Mouse (Mus musculus) heart, postnatal 14 days (tissue): ENCODE data around the gene Erc2. TPM values are rescaled to one million over a fixed set of nuclear protein-coding genes. Genes with fewer than 3 reads are reported as not detected.
A peak's percentile ranks its signal among the peaks of the same experiment; 100 is the strongest.

ENCODE experiments used
- DNase-seq, 2 experiments: peaks; one replicate each; pipeline ENCODE4 v3.0.0; 2021 to 2022
- intact Hi-C: fragments of 180-260 bp; cut with DNase I; formaldehyde crosslinking; loops from one replicate; pipeline ENCODE4 v1.15.1; 2025
- total RNA-seq, 2 experiments: library from RNA; stranded (reverse); gene quantifications; 2 replicates each; pipeline ENCODE4 v1.2.3; 2021

Erc2 gene
- total RNA-seq, 2 experiments from 2014 or later = 0.54 to 1.6 TPM

DNA sequence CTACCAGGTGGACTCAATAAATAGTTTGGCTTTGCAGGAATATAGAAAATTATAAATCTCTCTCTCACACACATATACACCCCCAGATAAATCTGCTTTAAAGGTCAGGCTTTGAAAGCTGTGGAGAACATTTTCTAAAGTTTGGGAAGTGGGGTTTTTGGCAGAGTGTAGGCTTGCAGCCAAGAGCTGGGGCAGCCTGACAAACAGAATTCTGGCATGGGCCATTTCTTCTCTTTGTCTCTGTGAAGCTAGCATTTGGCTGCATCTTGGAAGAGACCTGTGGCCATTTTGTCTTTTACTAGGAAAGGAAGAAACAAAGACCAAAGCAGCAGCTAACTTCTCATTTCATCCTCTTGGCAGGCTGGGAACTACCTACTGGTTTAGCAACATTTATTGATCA, 40.0 kb downstream of the Erc2 start:
- intact Hi-C loops = no loop called here
- no peak for DNase-seq

DNA sequence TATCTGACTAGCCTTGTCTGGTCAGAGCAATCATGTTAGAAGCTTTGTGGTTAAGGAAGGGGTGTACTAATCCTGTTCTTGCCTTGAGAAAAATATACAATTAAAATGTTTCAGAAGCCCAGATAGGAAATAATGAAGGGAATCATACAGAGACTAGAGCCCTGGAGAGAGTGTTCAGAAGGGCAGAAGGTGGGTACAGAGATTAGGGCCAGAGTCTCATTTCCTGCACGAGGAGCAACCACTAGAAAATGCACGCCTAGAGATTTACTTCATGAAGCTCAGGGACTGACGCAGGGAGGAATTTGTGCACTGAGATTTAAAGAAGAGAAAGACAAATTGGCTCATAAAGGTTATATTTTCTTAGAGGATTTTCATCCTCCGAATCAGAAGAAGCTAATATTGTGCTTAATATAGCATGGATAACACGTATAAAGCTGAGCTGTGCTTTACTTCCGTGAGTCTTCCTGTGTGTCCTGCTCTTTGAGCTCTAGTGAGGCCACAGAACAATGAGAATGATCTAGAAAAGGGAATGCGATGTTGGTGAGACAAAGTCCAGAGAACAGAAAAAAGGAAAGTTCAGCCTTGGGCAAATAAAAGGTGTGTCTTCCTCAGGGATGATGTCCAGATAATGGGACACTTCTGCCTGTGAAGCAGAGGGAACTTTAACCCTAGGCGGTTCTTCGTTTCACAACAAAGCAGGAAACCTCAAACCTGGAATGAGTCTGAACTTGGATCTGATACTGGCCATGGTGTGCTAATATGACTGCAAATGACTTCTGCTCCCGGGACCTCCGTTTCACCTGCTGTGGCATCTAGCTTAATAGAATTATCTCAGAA, 45.0 kb downstream of the Erc2 start:
- intact Hi-C loops = no loop called here
- no peak for DNase-seq

DNA sequence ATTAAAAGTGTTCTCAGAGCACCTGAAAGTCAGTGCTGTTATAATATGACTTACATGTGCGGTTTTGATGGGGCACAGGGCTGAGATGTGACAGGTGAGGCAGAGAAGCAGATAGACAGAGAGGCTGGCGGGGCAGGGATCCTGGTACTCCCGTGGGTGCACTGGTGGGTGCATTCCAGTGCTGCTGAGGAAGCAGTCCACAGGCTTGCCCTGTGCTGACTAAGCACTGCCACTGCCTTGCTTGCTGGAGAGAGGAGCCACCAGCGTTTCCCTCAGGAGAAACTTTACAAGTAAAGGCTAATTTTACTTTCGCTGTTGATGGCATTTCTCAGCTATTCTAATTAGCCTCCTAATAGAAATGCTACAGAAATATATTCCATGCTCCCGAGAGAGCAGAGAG, 45.9 kb downstream of the Erc2 start:
- intact Hi-C loops = no loop called here

GRCm38 (mm10) chr14:27669939-27670338, 47.7 kb downstream of the Erc2 start:
- intact Hi-C loops = no loop called here
- DNase-seq = no peak

More for the DNA sequence above, 45.9 kb downstream of the Erc2 start:
- no peak for DNase-seq

DNA sequence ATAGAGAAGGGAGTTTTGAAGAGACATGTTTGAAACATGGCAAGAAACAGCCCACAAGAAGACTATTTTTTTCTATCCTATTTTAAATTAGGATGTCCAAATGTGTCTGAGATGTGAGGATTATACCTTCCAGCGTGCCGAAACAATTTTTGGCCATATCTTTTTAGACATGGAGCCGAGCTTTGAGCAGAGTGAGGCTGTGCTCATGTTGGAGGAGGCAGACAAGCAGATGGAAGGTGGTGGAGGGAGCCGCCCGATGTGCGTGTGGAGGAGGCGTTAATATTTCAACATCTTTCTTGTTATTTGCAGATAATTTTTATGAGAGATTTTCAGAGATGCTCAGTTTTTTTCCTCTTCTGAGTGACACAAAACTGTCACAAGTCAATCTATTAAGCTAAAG, 50.5 kb downstream of the Erc2 start:
- DNase-seq = no peak
- intact Hi-C loops = no loop called here

- intact Hi-C loops = no loop called here
- no peak for DNase-seq
These were observed 51.9 kb downstream of the Erc2 start for GRCm38 (mm10) chr14:27674096-27674495.

GRCm38 (mm10) chr14:27674561-27674960, 52.3 kb downstream of the Erc2 start:
- DNase-seq = no peak
- intact Hi-C loops = no loop called here

GRCm38 (mm10) chr14:27675071-27675470, 52.8 kb downstream of the Erc2 start:
- intact Hi-C loops = no loop called here
- DNase-seq = no peak

GRCm38 (mm10) chr14:27682368-27683052, 60.3 kb downstream of the Erc2 start:
- intact Hi-C loops = no loop called here
- DNase-seq = no peak

DNA sequence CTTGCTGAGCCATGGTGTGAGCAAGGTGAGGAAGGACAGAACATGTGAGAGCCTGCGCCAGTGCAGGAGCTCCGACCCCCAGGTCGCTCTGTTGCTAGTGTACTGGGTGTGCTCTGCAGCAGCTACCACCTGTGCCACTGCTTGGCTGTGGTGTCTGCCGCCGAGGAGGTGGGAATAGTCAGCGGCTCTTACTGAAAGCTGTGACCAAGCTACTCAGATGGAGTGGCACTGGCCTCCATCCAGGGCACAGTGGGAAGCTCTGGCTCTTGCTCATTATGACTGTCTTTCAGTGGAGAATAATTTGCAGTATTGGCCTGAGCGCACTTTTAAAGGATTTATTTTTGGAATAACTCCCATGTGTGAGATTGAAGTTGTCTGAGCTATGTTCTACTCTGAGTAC, 73.6 kb downstream of the Erc2 start:
- no peak for DNase-seq
- intact Hi-C loops = no loop called here

GRCm38 (mm10) chr14:27717364-27717763, 95.1 kb downstream of the Erc2 start:
- DNase-seq = no peak
- intact Hi-C loops = no loop called here

DNA sequence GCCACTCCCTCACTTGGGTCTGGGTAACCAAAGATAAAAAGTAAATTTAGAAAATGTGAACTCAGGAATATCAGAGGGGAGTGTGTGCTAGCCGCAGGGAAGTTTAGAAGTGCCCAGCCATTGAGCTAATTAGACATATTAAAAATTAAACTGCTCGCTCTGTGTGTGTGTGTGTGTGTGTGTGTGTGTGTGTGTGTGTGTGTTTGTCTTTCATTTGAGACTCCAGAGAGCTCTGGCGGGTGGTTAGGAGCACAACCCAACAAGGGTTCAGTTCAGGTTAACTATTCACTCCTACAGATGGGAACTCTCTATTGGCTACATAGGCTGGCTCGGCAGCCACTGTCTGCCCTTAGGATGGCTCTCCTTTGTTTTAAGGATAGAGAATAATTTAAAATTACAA, 97.4 kb downstream of the Erc2 start:
- DNase-seq = no peak
- intact Hi-C loops = no loop called here

- no peak for DNase-seq
- intact Hi-C loops = no loop called here
These were observed 98.7 kb downstream of the Erc2 start for GRCm38 (mm10) chr14:27720944-27721343.

- intact Hi-C loops = no loop called here
These were observed 99.5 kb downstream of the Erc2 start for GRCm38 (mm10) chr14:27721759-27722158.

DNA sequence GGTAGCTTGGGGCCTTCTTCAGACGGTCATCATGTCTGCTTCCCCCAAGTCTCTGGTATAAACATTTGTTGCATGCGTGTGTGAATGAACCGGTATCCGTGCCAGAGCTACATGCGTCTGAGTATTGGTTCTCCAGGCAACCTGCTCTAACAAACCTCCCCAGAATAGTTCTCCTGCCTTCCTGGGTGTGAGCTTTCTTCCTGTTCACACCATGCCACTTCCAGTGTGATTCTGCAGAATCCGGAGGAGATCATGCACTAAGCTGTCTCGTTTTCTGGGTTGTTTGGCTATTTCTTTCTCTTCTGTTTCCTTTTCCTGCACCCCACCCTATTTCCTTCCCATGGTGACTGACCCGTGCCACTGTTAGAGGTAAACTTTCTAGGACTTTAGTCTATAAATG, 105.3 kb downstream of the Erc2 start:
- intact Hi-C loops = no loop called here
- no peak for DNase-seq

More at GRCm38 (mm10) chr14:27721759-27722158, 99.5 kb downstream of the Erc2 start:
- DNase-seq = no peak

- DNase-seq = no peak
- intact Hi-C loops = no loop called here
These were observed 108.9 kb downstream of the Erc2 start for GRCm38 (mm10) chr14:27731086-27731485.

DNA sequence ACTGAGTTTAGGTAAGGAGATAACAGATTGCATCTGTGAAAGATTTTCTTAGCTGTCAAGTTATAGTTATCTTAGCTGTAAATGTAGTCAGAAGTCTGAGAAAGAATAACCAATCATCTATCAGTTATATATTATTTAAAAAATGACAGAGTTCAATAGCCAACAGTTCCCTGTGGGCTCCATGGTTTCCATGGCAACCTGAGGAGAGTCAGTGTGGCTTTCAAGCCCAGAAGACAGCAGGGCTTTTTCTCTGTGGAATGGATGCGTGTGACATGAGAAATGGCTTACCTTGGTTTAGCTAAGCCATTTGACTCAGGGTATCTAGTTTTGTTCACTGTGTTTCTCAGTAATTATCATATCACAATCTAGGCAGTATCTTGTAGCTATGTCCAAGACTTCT, 117.2 kb downstream of the Erc2 start:
- no peak for DNase-seq
- intact Hi-C loops = no loop called here

DNA sequence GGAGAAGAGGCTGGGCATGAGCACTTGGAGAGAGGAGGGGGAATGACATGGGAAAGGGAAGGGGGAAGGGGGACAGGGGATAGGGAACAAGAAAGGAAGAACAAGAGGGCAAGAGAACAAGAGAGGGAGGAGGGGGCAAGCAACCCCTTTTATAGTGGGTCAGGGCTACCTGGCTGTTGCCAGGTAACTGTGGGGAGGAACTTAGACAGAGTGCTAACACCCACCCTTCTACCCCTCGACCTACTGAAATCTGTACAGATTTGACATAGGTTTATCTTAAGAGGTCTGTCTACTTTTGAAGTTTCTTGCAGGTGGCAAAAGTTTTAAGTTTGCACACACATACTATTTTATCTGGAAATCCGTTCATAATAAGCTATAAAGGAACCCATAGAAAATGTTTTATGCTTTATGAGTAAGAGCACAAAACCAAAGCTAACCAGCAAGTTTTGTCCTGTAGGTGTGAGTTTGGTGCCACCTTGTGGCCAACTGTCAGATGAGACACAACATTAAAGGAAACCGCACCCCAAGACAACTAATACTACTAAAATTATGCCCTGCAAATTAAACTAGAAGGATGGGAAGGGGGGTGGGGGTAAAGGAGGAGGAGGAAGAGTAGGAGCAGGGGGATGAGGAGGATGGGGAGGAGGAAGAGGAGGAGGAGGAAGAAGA, 119.2 kb downstream of the Erc2 start:
- intact Hi-C loops = loop anchor here (1.0 to 10.0 kb wide), 2 partner anchors 145 to 237 kb away; partner anchors contain the start of gene Ccdc66
- DNase-seq = peak; percentile 65 to 78

DNA sequence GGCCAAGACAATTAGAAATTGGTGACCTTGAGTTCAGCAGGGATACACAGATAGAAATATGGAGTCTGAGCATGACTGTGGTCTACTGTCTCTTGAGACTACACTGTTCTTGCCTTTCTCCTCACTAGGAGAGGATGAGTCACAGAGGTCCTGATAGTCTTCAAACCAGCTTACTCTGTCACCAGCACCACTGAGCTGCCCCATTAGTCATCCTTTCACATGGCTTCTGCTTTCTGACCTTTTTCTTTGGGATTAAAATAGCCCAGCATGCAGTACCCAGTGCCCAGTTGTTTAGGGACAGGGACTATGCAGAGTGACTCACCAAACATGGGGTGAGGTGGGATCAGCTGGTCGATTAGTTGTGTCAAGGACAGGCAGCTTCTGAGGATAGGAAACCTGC, 132.1 kb downstream of the Erc2 start:
- DNase-seq = no peak
- intact Hi-C loops = no loop called here

- no peak for DNase-seq
- intact Hi-C loops = no loop called here
These were observed 134.7 kb downstream of the Erc2 start for GRCm38 (mm10) chr14:27756901-27757300.

DNA sequence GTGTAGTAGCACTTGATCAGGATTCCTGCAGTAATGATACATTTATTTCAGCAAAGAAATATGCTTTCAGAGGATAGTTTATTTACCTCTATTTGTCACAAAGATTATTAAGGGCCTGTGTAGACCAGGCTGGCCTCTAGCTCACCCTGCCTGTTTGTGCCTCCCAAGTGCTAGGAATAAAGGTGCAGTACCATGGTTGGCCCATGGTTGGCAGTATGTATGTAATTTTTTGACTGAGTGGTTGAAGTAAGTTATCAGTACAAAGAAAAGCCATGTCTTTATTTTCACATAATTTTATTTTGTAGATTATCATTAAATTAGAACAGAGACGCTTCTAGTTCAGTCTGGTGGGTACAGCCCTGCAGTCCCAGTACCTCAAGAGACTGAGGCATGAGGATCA, 136.0 kb downstream of the Erc2 start:
- no peak for DNase-seq
- intact Hi-C loops = no loop called here
